Mouse (Mus musculus) neutrophil, adult 5-6 weeks (primary cell): ENCODE measurements around the gene Rangap1. TPM values are rescaled to one million over a fixed set of nuclear protein-coding genes. Genes with fewer than 3 reads are reported as not detected.

Experiments
- total RNA-seq: library from RNA; stranded (forward); fragments of 200-1000 nt; gene quantifications from 2 replicates; pipeline ENCODE4 v1.2.3, GENCODE M21; 2017

Rangap1 gene
- total RNA-seq, 1 experiment from 2014 or later: 30.6 TPM

Other genes starting within 250 kb of the Rangap1 start
- gene Ep300, start 160.2 kb downstream of the Rangap1 start, total RNA-seq: 150 and 164 TPM in 2 replicates
- gene L3mbtl2, start 81.6 kb downstream of the Rangap1 start, total RNA-seq: 20.9 and 31.7 TPM in 2 replicates
- not detected in 2 replicates for gene Chadl, start 48.2 kb downstream of the Rangap1 start, total RNA-seq
- 13.6 and 14.5 TPM in 2 replicates for gene Zc3h7b, start 473 bp downstream of the Rangap1 start, total RNA-seq
- 26.2 and 29.4 TPM in 2 replicates for gene Tef, start 56.9 kb upstream of the Rangap1 start, total RNA-seq
- gene Tob2, start 113.3 kb upstream of the Rangap1 start, total RNA-seq: 44.3 and 48.5 TPM in 2 replicates
- gene Phf5a, start 126.4 kb upstream of the Rangap1 start, total RNA-seq: 42.9 and 65.9 TPM in 2 replicates
- 86.2 and 108 TPM in 2 replicates for gene Aco2, start 126.8 kb upstream of the Rangap1 start, total RNA-seq
- gene Polr3h, start 180.7 kb upstream of the Rangap1 start, total RNA-seq: 11.5 and 12.2 TPM in 2 replicates
- 0.37 TPM in 1 of 2 replicates, not detected in the other for gene Csdc2, start 191.2 kb upstream of the Rangap1 start, total RNA-seq
- 5.0 and 9.6 TPM in 2 replicates for gene Pmm1, start 215.4 kb upstream of the Rangap1 start, total RNA-seq
- gene 1700029P11Rik, start 235.0 kb upstream of the Rangap1 start, total RNA-seq: not detected in 2 replicates
- 33.9 and 49.0 TPM in 2 replicates for gene Xrcc6, start 242.3 kb upstream of the Rangap1 start, total RNA-seq